Mouse (Mus musculus) kidney, postnatal 0 days (tissue): ENCODE data around the gene Smyd4. TPM values are rescaled to one million over a fixed set of nuclear protein-coding genes. Genes with fewer than 3 reads are reported as not detected.
A peak's percentile ranks its signal among the peaks of the same experiment; 100 is the strongest.

Experiments used
- ATAC-seq: fragments of 200-750 bp; cut with Nextera tagmentation; replicated peaks from 2 replicates; pipeline ENCODE4 v1.8.0; 2017; ENCODE audit warnings: low read depth, moderate number of reproducible peaks, moderate TSS enrichment, moderate library complexity; ENCODE audit not compliant: low FRiP score
- DNase-seq: peaks from one replicate; pipeline ENCODE4 v3.0.0-alpha.2; 2016; ENCODE audit warnings: low spot score
- H3K27ac ChIP-seq: fragments of 300-500 bp; sonication (generic); 2 replicates; pipeline ENCODE4 v1.5.1; 2014; ENCODE audit warnings: mild to moderate bottlenecking
- H3K27me3 ChIP-seq: fragments of 300-500 bp; sonication (generic); 2 replicates; pipeline ENCODE4 v1.6.1; 2014; ENCODE audit warnings: low read length, mixed read lengths; ENCODE audit not compliant: insufficient read depth
- H3K36me3 ChIP-seq: fragments of 300-500 bp; sonication (generic); 2 replicates; pipeline ENCODE4 v1.6.1; 2014; ENCODE audit warnings: low read length, mixed read lengths; ENCODE audit not compliant: insufficient read depth
- H3K4me1 ChIP-seq: fragments of 300-500 bp; sonication (generic); replicated peaks from 2 replicates; pipeline ENCODE4 v1.6.1; 2014; ENCODE audit warnings: antibody characterized with exemption, low read length, mixed read lengths; ENCODE audit not compliant: insufficient read depth
- H3K4me2 ChIP-seq: fragments of 300-500 bp; sonication (generic); 2 replicates; pipeline ENCODE4 v1.6.1; 2014; ENCODE audit warnings: mild to moderate bottlenecking, low read length, moderate library complexity, mixed read lengths
- H3K4me3 ChIP-seq: fragments of 300-500 bp; sonication (generic); replicated peaks from 2 replicates; pipeline ENCODE4 v1.5.1; 2014; ENCODE audit warnings: low read depth, low read length
- H3K9ac ChIP-seq: fragments of 300-500 bp; sonication (generic); 2 replicates; pipeline ENCODE4 v1.6.1; 2014; ENCODE audit warnings: low read depth, low read length
- H3K9me3 ChIP-seq: fragments of 300-500 bp; sonication (generic); replicated peaks from 2 replicates; pipeline ENCODE4 v1.6.1; 2016; ENCODE audit warnings: low read length, inconsistent platforms, mixed read lengths
- CTCF ChIP-seq: IDR thresholded peaks from 2 replicates; pipeline ENCODE4 v1.5.1; 2016; ENCODE audit warnings: antibody characterized with exemption, low read depth, mild to moderate bottlenecking, moderate library complexity
- WGBS: fragments of 180-500 bp; shearing (Covaris S2); extraction: QIAGEN DNeasy Blood & Tissue Kit; methylation state at CpG from one replicate; pipeline ENCODE4 v1.1.7; 2014; 5-methylcytosine and 5-hydroxymethylcytosine counted together
- polyA plus RNA-seq: library from polyadenylated mRNA; unstranded; fragments of >200 nt; fragmentation: Nextera tagmentation; extraction: Ambion mirVana; gene quantifications from 2 replicates; pipeline ENCODE4 v1.2.1, GENCODE M21; 2015

Gene Smyd4
- polyA plus RNA-seq, 1 experiment from 2014 or later: 9.0 TPM

DNA sequence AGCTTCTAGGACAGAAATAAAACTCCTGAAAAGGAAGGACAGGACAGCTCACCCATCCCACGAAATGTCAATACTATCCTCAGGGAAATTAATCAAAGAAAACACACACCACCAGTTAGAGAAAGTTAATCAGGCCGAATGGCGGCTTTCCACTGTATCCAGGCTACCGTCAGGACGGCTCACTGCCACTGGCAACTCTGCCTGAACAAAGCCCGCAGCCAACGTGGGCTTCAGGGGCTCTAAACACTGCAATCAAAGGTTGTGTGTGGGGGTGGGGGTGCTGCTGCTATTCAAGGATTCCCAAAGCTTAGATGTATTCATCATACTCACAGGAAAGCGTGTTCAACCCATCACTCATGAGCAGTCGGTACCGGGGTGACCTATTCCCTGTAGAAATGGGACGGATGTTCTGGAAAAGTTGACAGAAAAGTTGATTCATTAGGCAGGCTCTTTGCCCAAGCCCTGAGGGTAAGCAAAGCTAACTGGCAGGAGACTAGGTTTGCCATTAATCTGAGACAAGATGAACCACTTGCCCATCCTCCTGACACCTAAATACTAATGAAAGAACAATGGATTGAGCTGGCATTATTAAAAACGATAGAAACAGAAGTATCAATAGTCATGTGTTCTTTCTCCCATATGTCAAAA lies 7.4 kb upstream of the Smyd4 start:
- no peak overlapping the region for H3K4me3 ChIP-seq
- WGBS: 82% methylated on average over 12 of the region's 12 CpGs
- H3K4me2 ChIP-seq: no peak overlapping the region
- H3K9ac ChIP-seq: no peak overlapping the region
- ATAC-seq (no peak), DNase-seq (no peak)
- no peaks in the 10 kb centered on the region for H3K4me1 ChIP-seq
- H3K36me3 ChIP-seq: peaks cover 22% of the 10 kb centered on the region
- no peak for TF ChIP-seq CTCF
- no peaks in the 10 kb centered on the region for H3K27me3 ChIP-seq
- 0 out of 2 replicates have a peak overlapping the region, but pooled peaks have one; percentile 50 for H3K27ac ChIP-seq
- no peaks in the 10 kb centered on the region for H3K9me3 ChIP-seq

GRCm38 (mm10) chr11:75343096-75343495 lies 5.1 kb upstream of the Smyd4 start:
- 84% methylated on average over 2 of the region's 2 CpGs for WGBS
- no peak for ATAC-seq
- Histone ChIP-seq H3K4me1 (no peaks in the 10 kb centered on the region), H3K4me2 (no peak overlapping the region), H3K4me3 (no peak overlapping the region), H3K9ac (no peak overlapping the region), H3K27me3 (no peaks in the 10 kb centered on the region), H3K27ac (no peak overlapping the region), H3K9me3 (no peaks in the 10 kb centered on the region), H3K36me3 (peaks cover 12% of the 10 kb centered on the region)
- TF ChIP-seq CTCF: no peak
- DNase-seq: no peak

GRCm38 (mm10) chr11:75344163-75344562 lies 4.1 kb upstream of the Smyd4 start:
- H3K27ac ChIP-seq: no peak overlapping the region

GRCm38 (mm10) chr11:75344716-75345115 lies 3.5 kb upstream of the Smyd4 start:
- Histone ChIP-seq H3K27me3 (no peaks in the 10 kb centered on the region), H3K4me3 (no peak overlapping the region), H3K4me2 (no peak overlapping the region), H3K27ac (no peak overlapping the region), H3K9ac (no peak overlapping the region), H3K4me1 (no peaks in the 10 kb centered on the region), H3K9me3 (no peaks in the 10 kb centered on the region), H3K36me3 (peaks cover 12% of the 10 kb centered on the region)
- DNase-seq (no peak), ATAC-seq (no peak)
- WGBS: 86% methylated on average over 5 of the region's 5 CpGs
- no peak for TF ChIP-seq CTCF

More at GRCm38 (mm10) chr11:75344163-75344562, 4.1 kb upstream of the Smyd4 start:
- Histone ChIP-seq H3K36me3 (peaks cover 12% of the 10 kb centered on the region), H3K4me3 (no peak overlapping the region), H3K4me2 (no peak overlapping the region), H3K4me1 (no peaks in the 10 kb centered on the region), H3K27me3 (no peaks in the 10 kb centered on the region), H3K9me3 (no peaks in the 10 kb centered on the region), H3K9ac (no peak overlapping the region)
- peak; percentile 42 for DNase-seq
- TF ChIP-seq CTCF: no peak
- ATAC-seq: no peak
- WGBS: 48% methylated on average over 2 of the region's 2 CpGs

GRCm38 (mm10) chr11:75346556-75347187 lies 1.6 kb upstream of the Smyd4 start:
- no peaks in the 10 kb centered on the region for H3K36me3 ChIP-seq

DNA sequence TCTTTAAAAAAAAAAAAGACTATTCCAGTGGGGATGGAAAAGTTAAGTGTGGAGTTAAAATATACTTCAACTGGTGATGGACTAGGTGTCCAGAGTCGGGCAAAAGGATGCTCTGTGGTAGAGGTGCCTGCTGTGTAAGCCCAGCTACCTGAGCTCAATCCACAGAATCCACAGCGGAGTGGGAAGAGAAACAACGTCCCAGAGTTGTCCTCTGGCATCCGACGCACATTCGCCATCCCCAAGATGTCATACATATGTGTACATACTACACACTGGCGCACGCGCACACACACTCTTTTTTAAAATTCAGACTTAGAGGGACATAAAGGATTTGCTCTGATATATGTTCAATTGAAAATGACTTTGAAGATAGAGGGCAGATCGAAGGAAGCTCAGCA lies 1.0 kb upstream of the Smyd4 start:
- no peaks in the 10 kb centered on the region for H3K9me3 ChIP-seq
- no peak for TF ChIP-seq CTCF
- peak overlapping the region; percentile 81; the same call in 1 of the 2 replicates for H3K4me3 ChIP-seq
- no peak overlapping the region for H3K27ac ChIP-seq
- H3K9ac ChIP-seq: peak overlapping the region; percentile 85; the same call in 1 of the 2 replicates
- H3K4me2 ChIP-seq: peak overlapping the region; percentile 75
- H3K36me3 ChIP-seq: no peaks in the 10 kb centered on the region
- no peaks in the 10 kb centered on the region for H3K4me1 ChIP-seq
- ATAC-seq (no peak), DNase-seq (no peak)
- no peaks in the 10 kb centered on the region for H3K27me3 ChIP-seq
- 39% methylated on average over 10 of the region's 10 CpGs for WGBS

More at GRCm38 (mm10) chr11:75346556-75347187, 1.6 kb upstream of the Smyd4 start:
- Histone ChIP-seq H3K27ac (no peak overlapping the region), H3K4me3 (no peak overlapping the region), H3K9me3 (no peaks in the 10 kb centered on the region), H3K9ac (no peak overlapping the region), H3K4me1 (no peaks in the 10 kb centered on the region), H3K27me3 (no peaks in the 10 kb centered on the region), H3K4me2 (peak overlapping the region; percentile 23; the same call in 1 of the 2 replicates)
- DNase-seq (no peak), ATAC-seq (no peak)
- TF ChIP-seq CTCF: no peak
- WGBS: 42% methylated on average over 3 of the region's 4 CpGs
